Mouse (Mus musculus) testis, postnatal 10 days (tissue): ENCODE results near the gene Mynn.
"Not testable (repeated sequence)": the region's sequence is repeated elsewhere in the genome, so short reads cannot be mapped to it uniquely, and the experiment has no call there.

Experiments
- DNase-seq: peaks from one replicate; pipeline ENCODE4 v3.0.0; 2021; ENCODE audit warnings: low spot score

The Mynn gene

GRCm38 (mm10) chr3:30602065-30602739 lies at the start of gene Mynn:
Gene Mynn (plus strand): TSS chr3:30602065.
- peak; percentile 97 for DNase-seq

GRCm38 (mm10) chr3:30553741-30554140 lies 48.1 kb upstream of the Mynn start:
- no peak for DNase-seq

- DNase-seq, result no peak
These were observed 41.1 kb upstream of the Mynn start for GRCm38 (mm10) chr3:30560677-30561314.

GRCm38 (mm10) chr3:30566333-30566732 lies 35.5 kb upstream of the Mynn start:
- DNase-seq, result not testable (repeated sequence)

- DNase-seq, result no peak
These were observed 28.3 kb upstream of the Mynn start for GRCm38 (mm10) chr3:30573549-30573948.

GRCm38 (mm10) chr3:30588865-30589264 lies 13.0 kb upstream of the Mynn start:
- no peak for DNase-seq

- DNase-seq, result no peak
These were observed 9.4 kb upstream of the Mynn start for GRCm38 (mm10) chr3:30592418-30592853.

GRCm38 (mm10) chr3:30593719-30594485 lies 8.0 kb upstream of the Mynn start:
- DNase-seq, result no peak

- DNase-seq, result peak; percentile 61
These were observed 6.6 kb upstream of the Mynn start for GRCm38 (mm10) chr3:30595111-30595832.

- no peak for DNase-seq
These were observed 4.6 kb upstream of the Mynn start for GRCm38 (mm10) chr3:30597271-30597670.

- DNase-seq, result no peak
These were observed 1.9 kb upstream of the Mynn start, which contains the start of gene Actrt3 for GRCm38 (mm10) chr3:30599711-30600545. Gene Actrt3 (minus strand): TSS chr3:30599939.

GRCm38 (mm10) chr3:30600717-30601116 lies 1.1 kb upstream of the Mynn start:
- peak; percentile 51 for DNase-seq

GRCm38 (mm10) chr3:30601175-30601574 lies 690 bp upstream of the Mynn start:
- DNase-seq, result peak; percentile 78

GRCm38 (mm10) chr3:30601610-30602064 lies 228 bp upstream of the Mynn start:
- DNase-seq, result no peak

- peak; percentile 78 for DNase-seq
These were observed 854 bp downstream of the Mynn start for GRCm38 (mm10) chr3:30602740-30603098.

GRCm38 (mm10) chr3:30603256-30603655 lies 1.4 kb downstream of the Mynn start:
- DNase-seq, result no peak

GRCm38 (mm10) chr3:30608999-30609398 lies 7.1 kb downstream of the Mynn start:
- DNase-seq, result no peak

- DNase-seq, result no peak
These were observed 9.1 kb downstream of the Mynn start for GRCm38 (mm10) chr3:30610930-30611329.

GRCm38 (mm10) chr3:30620132-30620531 lies 18.3 kb downstream of the Mynn start:
- no peak for DNase-seq

- no peak for DNase-seq
These were observed 31.8 kb downstream of the Mynn start for GRCm38 (mm10) chr3:30633681-30634080.

GRCm38 (mm10) chr3:30635629-30636028 lies 33.8 kb downstream of the Mynn start:
- peak; percentile 57 for DNase-seq
